Mouse (Mus musculus): ENCODE data around the gene Spon1.
A peak's percentile ranks its signal among the peaks of the same experiment; 100 is the strongest.

Gene Spon1

GRCm38 (mm10) chr7:113972536-113972935 lies 206.7 kb downstream of the Spon1 start:
- H3K9me3 ChIP-seq (ENCODE audit: low read length), result peaks cover 33% of the 10 kb centered on the region
- TF ChIP-seq NANOG (IDR thresholded peaks at IDR 0.05; ENCODE audit: borderline replicate concordance, low read length) (no peak), POU5F1 (IDR thresholded peaks at IDR 0.05; ENCODE audit: borderline replicate concordance, low read length) (no peak), CTCF (conservative IDR thresholded peaks at IDR 0.05; ENCODE audit: low read length) (no peak)
- H3K27me3 ChIP-seq (ENCODE audit: insufficient read depth, low read length), result no peaks in the 10 kb centered on the region
- H3K4me3 ChIP-seq (replicated peaks; ENCODE audit: low read length), result no peak overlapping the region
- H3K4me1 ChIP-seq (replicated peaks; ENCODE audit: low read depth, low read length), result no peaks in the 10 kb centered on the region
- H3K36me3 ChIP-seq (ENCODE audit: insufficient read depth, low read length), result no peaks in the 10 kb centered on the region

- Histone ChIP-seq H3K36me3 (ENCODE audit: insufficient read depth, low read length) (no peaks in the 10 kb centered on the region), H3K27me3 (ENCODE audit: insufficient read depth, low read length) (no peaks in the 10 kb centered on the region), H3K4me3 (replicated peaks; ENCODE audit: low read length) (no peak overlapping the region), H3K4me1 (replicated peaks; ENCODE audit: low read depth, low read length) (no peaks in the 10 kb centered on the region), H3K9me3 (ENCODE audit: low read length) (no peaks in the 10 kb centered on the region)
- no peak for TF ChIP-seq NANOG (IDR thresholded peaks at IDR 0.05; ENCODE audit: borderline replicate concordance, low read length)
- no peak for TF ChIP-seq CTCF (conservative IDR thresholded peaks at IDR 0.05; ENCODE audit: low read length)
- no peak for TF ChIP-seq POU5F1 (IDR thresholded peaks at IDR 0.05; ENCODE audit: borderline replicate concordance, low read length)
Measured at GRCm38 (mm10) chr7:113986406-113987134, 220.8 kb downstream of the Spon1 start.

GRCm38 (mm10) chr7:113988156-113988555 lies 222.4 kb downstream of the Spon1 start:
- TF ChIP-seq POU5F1 (IDR thresholded peaks at IDR 0.05; ENCODE audit: borderline replicate concordance, low read length), result no peak
- TF ChIP-seq CTCF (conservative IDR thresholded peaks at IDR 0.05; ENCODE audit: low read length), result no peak
- TF ChIP-seq NANOG (IDR thresholded peaks at IDR 0.05; ENCODE audit: borderline replicate concordance, low read length), result no peak
- Histone ChIP-seq H3K9me3 (ENCODE audit: low read length) (no peaks in the 10 kb centered on the region), H3K27me3 (ENCODE audit: insufficient read depth, low read length) (no peaks in the 10 kb centered on the region), H3K4me1 (replicated peaks; ENCODE audit: low read depth, low read length) (no peaks in the 10 kb centered on the region), H3K4me3 (replicated peaks; ENCODE audit: low read length) (no peak overlapping the region), H3K36me3 (ENCODE audit: insufficient read depth, low read length) (no peaks in the 10 kb centered on the region)

GRCm38 (mm10) chr7:113997675-113998354 lies 232.0 kb downstream of the Spon1 start:
- TF ChIP-seq CTCF (conservative IDR thresholded peaks at IDR 0.05; ENCODE audit: low read length) (no peak), NANOG (IDR thresholded peaks at IDR 0.05; ENCODE audit: borderline replicate concordance, low read length) (no peak), POU5F1 (IDR thresholded peaks at IDR 0.05; ENCODE audit: borderline replicate concordance, low read length) (no peak)
- H3K4me1 ChIP-seq (replicated peaks; ENCODE audit: low read depth, low read length), result 0 out of 2 replicates have a peak, but pooled peaks cover 4% of the 10 kb centered on the region
- H3K36me3 ChIP-seq (ENCODE audit: insufficient read depth, low read length), result no peaks in the 10 kb centered on the region
- peaks cover 6% of the 10 kb centered on the region for H3K27me3 ChIP-seq (ENCODE audit: insufficient read depth, low read length)
- peaks cover 17% of the 10 kb centered on the region for H3K9me3 ChIP-seq (ENCODE audit: low read length)
- H3K4me3 ChIP-seq (replicated peaks; ENCODE audit: low read length), result no peak overlapping the region

GRCm38 (mm10) chr7:114004171-114004570 lies 238.4 kb downstream of the Spon1 start:
- Histone ChIP-seq H3K4me1 (replicated peaks; ENCODE audit: low read depth, low read length) (peaks cover 16% of the 10 kb centered on the region), H3K27me3 (ENCODE audit: insufficient read depth, low read length) (peaks cover 44% of the 10 kb centered on the region), H3K36me3 (ENCODE audit: insufficient read depth, low read length) (no peaks in the 10 kb centered on the region), H3K9me3 (ENCODE audit: low read length) (peaks cover 18% of the 10 kb centered on the region), H3K4me3 (replicated peaks; ENCODE audit: low read length) (no peak overlapping the region)
- TF ChIP-seq POU5F1 (IDR thresholded peaks at IDR 0.05; ENCODE audit: borderline replicate concordance, low read length) (peak; percentile 67; the same call in 1 of the 2 replicates), NANOG (IDR thresholded peaks at IDR 0.05; ENCODE audit: borderline replicate concordance, low read length) (peak; percentile 29; the same call in 1 of the 2 replicates), CTCF (conservative IDR thresholded peaks at IDR 0.05; ENCODE audit: low read length) (no peak)

GRCm38 (mm10) chr7:114005499-114005898 lies 239.7 kb downstream of the Spon1 start:
- no peaks in the 10 kb centered on the region for H3K36me3 ChIP-seq (ENCODE audit: insufficient read depth, low read length)
- TF ChIP-seq CTCF (conservative IDR thresholded peaks at IDR 0.05; ENCODE audit: low read length) (no peak), NANOG (IDR thresholded peaks at IDR 0.05; ENCODE audit: borderline replicate concordance, low read length) (no peak), POU5F1 (IDR thresholded peaks at IDR 0.05; ENCODE audit: borderline replicate concordance, low read length) (no peak)
- peaks cover 16% of the 10 kb centered on the region for H3K4me1 ChIP-seq (replicated peaks; ENCODE audit: low read depth, low read length)
- peaks cover 18% of the 10 kb centered on the region for H3K9me3 ChIP-seq (ENCODE audit: low read length)
- peaks cover 44% of the 10 kb centered on the region for H3K27me3 ChIP-seq (ENCODE audit: insufficient read depth, low read length)
- H3K4me3 ChIP-seq (replicated peaks; ENCODE audit: low read length), result no peak overlapping the region

- no peak overlapping the region for H3K4me3 ChIP-seq (replicated peaks; ENCODE audit: low read length)
- H3K27me3 ChIP-seq (ENCODE audit: insufficient read depth, low read length), result peaks cover 44% of the 10 kb centered on the region
- TF ChIP-seq POU5F1 (IDR thresholded peaks at IDR 0.05; ENCODE audit: borderline replicate concordance, low read length) (no peak), CTCF (conservative IDR thresholded peaks at IDR 0.05; ENCODE audit: low read length) (no peak), NANOG (IDR thresholded peaks at IDR 0.05; ENCODE audit: borderline replicate concordance, low read length) (no peak)
Measured at GRCm38 (mm10) chr7:114006456-114006855, 240.7 kb downstream of the Spon1 start.

GRCm38 (mm10) chr7:114007565-114007964 lies 241.8 kb downstream of the Spon1 start:
- H3K9me3 ChIP-seq (ENCODE audit: low read length), result 0 out of 2 replicates have a peak, but pooled peaks cover 4% of the 10 kb centered on the region
- H3K4me1 ChIP-seq (replicated peaks; ENCODE audit: low read depth, low read length), result peaks cover 16% of the 10 kb centered on the region
- H3K4me3 ChIP-seq (replicated peaks; ENCODE audit: low read length), result no peak overlapping the region
- peaks cover 40% of the 10 kb centered on the region for H3K27me3 ChIP-seq (ENCODE audit: insufficient read depth, low read length)
- no peaks in the 10 kb centered on the region for H3K36me3 ChIP-seq (ENCODE audit: insufficient read depth, low read length)
- TF ChIP-seq POU5F1 (IDR thresholded peaks at IDR 0.05; ENCODE audit: borderline replicate concordance, low read length) (no peak), CTCF (conservative IDR thresholded peaks at IDR 0.05; ENCODE audit: low read length) (peak; percentile 73)

More at GRCm38 (mm10) chr7:114006456-114006855, 240.7 kb downstream of the Spon1 start:
- peaks cover 16% of the 10 kb centered on the region for H3K4me1 ChIP-seq (replicated peaks; ENCODE audit: low read depth, low read length)
- H3K9me3 ChIP-seq (ENCODE audit: low read length), result peaks cover 13% of the 10 kb centered on the region
- no peaks in the 10 kb centered on the region for H3K36me3 ChIP-seq (ENCODE audit: insufficient read depth, low read length)

Data from E14TG2a.4 (cell line).